Mouse (Mus musculus) spleen, adult 12 weeks (tissue): ENCODE data around the gene Med15.
"Not testable (repeated sequence)": the region's sequence is repeated elsewhere in the genome, so short reads cannot be mapped to it uniquely, and the experiment has no call there.

Experiments used
- DNase-seq: peaks from one replicate; pipeline ENCODE4 v3.0.0; 2022; ENCODE audit warnings: low spot score

Med15 gene

DNA sequence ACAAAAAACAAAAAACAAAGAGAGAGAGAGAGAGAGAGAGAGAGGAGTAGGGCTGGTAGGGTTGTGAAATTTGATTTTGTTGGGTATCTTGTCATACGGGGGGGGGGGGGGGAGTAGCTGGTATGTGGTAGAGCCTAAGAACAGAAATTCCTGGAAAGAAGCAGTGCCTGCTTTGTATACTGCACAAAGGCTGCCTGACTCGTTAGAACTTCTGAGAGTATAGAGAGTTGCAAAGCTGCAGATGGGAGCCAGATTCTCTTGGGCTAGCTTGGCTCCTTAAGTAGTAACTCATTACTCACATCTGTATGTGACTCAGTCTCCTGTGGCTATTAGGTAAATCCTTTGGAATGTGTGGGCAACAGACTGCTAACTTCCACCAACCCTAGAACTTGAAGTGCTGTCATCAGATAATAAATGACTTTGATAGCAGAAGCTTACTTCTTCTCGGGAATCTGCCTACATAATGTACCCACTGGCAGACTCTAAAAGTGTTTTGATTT lies at the start of gene Med15:
Gene Med15, minus strand, starts transcription at position 51 of the 500 bp plus-strand sequence.
- DNase-seq = no peak

DNA sequence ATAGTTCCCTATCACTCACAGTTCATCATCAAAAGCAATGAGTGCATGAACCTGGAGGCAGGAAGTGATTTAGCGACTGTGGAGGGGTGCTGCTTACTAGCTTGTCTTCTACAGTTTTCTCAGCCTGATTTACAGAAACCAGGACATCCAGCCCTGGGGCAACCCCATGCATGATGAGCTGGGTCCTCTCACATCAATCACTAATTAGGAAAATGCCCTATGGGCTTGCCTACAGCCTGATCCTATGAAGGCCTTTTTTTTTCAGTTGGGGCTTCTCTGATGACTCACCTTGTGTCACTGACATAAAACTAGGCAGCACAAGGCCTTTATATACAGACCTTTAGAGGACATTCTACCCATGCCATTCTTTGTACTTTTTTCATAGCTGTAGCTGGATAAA lies 47.0 kb upstream of the Med15 start:
- no peak for DNase-seq

DNA sequence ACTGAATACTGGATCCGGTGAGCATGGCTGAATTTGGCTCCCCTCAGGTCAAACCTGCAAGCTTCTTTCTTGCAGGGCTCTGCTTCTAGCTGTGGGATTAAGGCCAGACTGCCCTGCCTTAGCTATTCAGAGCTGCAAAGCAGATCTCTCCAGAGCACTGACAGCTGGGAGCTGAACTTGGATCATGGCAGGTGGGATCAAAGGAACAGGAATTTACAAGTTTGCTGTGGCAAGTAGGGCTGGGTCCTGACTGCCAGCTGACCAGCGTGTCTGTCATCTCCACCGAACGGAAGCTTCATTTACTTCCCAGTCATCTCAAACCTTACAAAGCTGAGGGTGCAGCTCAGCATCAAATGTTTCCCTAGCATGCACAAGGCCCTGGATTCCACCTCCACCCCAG lies 45.5 kb upstream of the Med15 start:
- DNase-seq = no peak

DNA sequence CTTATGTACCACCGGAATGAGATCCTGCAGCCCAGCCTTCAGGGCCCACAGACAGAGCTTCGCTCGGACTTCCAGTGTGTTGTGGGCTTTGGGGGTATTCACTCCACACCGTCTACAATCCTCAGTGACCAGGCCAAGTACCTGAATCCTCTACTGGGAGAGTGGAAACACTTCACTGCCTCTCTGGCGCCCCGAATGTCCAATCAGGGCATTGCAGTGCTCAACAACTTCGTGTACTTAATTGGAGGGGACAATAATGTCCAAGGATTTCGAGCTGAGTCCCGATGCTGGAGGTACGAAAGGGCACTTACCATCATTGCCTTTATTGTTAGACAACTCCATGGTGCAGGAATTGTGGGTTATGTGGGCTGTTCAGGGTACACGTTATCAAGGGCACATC lies 44.1 kb upstream of the Med15 start:
- DNase-seq = no peak

DNA sequence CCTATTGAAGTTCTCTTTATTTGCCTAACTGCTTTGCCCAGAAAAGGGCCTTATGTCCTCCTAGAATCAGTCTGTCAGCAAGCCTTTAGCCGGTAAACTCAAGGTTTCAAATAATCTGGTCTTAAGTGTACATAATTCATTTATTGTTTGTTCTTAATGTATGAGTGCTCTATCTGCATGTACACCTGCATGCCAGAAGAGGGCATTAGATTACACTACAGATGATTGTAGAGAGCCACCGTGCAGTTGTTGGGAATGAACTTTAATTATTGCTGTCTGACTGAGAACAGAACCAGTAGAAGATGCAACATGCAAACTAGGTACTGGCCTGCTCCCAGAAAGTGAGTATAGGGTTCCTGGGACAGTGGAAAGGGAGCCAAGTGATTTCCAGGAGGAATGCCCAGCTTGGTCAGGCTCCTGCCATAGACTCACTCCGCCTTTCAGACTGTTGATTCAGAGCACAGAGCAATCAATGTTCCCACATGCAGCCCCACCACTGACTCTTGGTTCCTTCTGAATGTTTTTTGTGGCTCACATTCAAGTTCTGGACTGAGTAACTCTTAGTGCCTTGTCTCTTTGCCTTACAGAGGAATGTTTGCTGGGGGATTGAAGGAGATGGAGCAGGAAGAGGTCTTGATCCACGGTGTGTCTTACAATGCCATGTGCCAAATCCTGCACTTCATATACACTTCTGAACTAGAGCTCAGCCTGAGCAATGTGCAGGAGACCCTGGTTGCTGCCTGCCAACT lies 38.6 kb upstream of the Med15 start:
- no peak for DNase-seq

DNA sequence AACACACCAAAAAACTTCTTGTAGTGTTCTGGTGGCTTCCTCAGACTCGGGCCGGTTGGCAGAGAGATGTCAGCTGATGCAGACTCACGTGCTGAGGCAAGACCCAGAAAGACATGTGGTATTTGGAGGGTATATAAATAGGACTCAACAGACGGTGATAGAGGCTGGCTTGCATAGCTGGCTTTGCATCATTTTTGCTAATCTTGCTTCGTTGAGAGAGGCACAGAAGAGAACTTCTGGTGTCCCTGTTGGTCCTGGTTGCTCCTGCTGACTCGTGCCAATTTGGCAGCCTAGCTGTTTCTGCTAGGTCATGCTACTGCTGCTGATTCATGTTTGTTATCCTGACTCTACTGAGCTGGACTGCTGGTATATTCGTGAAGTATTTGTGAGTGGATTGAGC lies 36.1 kb upstream of the Med15 start:
- peak; percentile 6 for DNase-seq

DNA sequence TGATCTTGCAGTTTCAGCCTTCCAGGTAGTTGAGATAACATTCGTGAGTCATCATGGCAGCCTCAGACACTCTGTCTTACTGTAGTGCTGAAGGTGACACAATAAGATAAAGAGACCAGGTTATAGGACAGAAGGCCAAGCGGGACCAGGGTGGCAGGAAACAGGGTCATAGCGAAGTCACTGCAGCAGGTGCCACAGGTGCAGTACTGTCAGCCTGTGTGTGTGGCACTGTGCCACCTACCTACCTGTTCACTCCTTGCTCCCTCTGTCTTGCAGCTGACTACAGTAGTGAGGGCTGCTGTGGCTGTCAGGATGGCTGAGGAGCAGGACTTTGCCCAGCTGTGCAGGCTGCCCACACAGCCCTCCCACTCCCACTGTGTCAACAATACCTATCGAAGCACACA lies 31.4 kb upstream of the Med15 start:
- no peak for DNase-seq

DNA sequence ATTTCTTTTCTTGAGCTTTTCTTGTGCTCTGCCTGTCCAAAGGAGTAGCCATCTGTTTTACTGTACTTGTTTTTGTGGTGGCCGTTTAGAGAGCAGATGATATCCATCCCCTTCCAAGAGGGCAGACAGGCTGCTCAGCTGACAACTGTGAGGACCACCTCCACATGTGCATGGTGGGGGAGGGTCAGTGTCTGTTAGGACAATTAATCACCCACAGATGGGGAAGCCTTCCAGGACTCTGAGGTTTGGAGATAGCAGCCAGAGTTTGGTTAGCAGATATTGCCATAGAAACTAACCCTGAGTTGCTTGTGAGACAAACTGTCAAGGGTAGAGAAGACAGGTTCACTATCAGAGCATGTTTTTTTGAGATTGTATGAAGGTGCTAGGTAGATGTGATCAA lies 28.4 kb upstream of the Med15 start:
- DNase-seq = no peak

DNA sequence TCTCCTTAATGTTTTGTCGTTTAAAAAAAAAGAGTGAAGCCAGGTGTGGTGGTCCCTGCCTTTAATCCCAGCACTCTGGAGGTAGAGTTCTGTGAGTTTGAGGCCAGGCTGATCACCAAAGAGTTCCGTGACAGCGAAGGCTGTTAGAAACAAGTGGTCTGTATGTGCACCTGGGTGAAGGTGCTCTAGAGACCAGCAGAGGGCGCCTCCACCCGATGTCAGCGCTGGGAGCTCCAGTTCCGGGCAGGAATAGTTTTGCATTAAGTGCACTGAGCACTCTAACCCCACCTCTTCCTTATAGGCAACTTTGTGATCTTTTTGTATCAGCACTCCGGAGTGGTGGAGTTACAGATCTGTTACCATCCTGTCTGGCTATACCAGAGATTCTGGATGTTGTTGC lies 28.0 kb upstream of the Med15 start:
- DNase-seq = peak; percentile 30

DNA sequence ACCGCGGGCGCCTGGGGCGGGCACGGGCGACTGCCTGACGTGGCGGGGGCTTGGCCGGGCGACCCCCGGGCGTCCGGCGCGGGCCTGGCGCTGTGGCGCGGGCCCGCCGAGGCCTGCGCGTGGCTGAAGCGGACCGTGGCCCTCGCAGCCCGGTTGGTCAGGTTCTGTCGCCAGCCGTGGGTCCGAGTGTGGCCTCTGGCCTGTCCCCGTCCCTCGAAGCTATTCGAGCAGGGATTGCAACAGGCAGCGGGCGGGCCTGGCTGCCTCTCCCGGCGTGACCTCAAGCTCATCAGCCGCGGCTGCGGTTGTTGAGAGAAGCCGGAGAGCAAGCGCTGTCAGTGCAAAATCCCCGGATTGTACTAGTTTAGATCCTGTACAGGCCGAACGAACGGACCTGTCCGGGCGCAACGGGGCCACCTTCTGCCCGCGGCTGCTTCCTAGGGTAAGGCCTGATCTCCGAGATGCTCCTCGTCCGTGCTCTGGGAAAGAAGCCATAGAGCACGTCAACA lies 27.2 kb upstream of the Med15 start:
- no peak for DNase-seq

DNA sequence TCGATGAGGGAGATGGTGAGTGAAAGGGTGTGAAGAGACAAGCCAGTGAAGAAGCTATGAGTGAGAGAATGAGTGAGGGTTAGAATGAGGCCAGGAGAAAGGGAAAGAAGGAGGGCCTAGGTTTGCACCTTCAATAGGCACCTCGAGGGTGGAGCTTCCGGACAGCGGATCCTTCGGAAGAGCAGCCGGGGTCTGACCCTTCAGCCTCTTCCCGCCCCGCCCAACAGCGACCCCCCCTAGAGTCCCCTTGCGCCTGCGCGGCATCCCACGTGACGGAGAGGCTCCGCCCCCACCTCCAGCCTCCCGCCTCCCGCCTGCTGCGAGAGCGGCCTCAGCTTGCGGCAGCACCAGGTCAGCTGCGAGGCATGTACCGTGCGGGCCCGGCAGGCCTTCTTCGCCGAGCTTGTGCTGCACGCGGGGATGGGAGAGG lies 26.7 kb upstream of the Med15 start, which contains the start of gene Klhl22:
Gene Klhl22, plus strand, starts transcription at position 275 of the 430 bp plus-strand sequence.
- DNase-seq = peak; percentile 69

DNA sequence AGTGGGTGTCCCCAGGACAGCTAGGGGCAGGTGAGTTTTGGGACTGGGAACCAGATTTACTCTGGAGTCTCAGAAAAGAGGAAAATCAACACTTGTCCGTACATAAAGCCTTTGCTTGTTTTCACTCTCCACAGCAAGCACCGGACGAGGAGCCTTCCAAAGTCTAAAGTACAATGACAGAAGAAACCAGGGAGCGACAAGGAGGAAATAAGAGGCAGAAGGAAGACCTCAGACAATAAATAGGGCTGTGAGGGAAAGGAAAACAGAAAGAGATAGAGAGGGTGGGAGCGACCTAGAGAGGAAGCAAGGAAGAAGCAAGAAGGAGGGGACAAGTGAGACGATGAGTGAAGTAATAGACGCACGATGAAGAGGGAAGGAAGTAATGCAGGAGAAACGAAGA lies 26.2 kb upstream of the Med15 start:
- DNase-seq = no peak

DNA sequence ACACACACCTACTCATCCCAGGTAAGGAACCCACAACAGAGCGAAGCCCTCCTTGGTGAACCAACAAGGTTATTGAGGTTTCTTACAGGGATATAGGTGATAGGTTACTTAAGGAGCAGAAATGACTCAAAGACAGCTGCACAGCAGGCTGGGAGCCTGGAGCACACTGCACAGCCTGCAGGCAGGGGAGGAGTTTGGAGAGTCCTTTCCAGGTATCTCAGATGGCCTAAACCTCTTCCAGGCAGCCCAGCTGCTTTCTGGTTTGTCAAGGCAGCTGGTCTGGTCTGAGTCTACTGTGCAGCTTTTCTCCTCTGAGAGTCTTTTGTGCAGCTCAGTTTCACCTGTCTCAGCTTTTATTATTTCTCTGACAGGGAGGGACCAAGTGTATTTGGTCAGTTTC lies 25.1 kb upstream of the Med15 start:
- DNase-seq = no peak

DNA sequence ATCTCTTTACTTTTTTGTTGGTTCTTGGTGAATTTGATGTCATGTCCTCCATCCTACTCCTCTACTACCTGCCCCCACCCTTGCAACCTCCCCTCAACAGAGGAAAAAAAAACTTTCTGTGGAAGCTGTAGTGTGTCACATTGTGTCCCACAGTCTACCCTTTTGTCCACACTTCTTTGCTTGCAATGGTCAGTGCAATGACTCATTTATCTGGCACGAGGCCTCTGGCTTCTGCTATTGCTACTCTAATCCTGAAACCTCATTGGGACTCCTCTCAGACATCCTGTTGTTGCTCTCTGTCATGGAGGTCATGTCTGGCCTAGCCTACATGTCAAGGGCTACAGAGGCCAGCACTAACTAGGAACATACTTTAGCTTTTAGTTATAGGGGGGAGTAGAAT lies 21.0 kb upstream of the Med15 start:
- no peak for DNase-seq

DNA sequence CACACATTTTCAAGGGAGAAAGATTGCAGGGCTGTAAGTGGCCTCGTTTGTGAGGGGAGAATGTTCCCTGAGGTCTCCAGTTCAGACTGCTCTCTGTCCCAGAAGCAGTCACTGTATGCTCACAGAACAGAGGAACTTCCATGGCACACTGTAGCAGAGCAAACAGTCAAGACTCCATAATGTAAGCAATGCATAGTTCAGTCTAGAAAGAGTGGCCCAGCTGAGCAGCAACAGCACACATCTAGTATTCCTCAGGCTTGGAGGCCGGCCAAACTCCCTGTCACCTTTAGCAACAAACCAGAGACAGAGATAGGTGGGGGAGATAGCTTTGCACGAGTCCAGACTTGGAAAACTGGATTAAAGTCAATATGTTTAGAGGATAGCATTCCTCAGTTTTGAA lies 20.3 kb upstream of the Med15 start:
- DNase-seq = no peak

DNA sequence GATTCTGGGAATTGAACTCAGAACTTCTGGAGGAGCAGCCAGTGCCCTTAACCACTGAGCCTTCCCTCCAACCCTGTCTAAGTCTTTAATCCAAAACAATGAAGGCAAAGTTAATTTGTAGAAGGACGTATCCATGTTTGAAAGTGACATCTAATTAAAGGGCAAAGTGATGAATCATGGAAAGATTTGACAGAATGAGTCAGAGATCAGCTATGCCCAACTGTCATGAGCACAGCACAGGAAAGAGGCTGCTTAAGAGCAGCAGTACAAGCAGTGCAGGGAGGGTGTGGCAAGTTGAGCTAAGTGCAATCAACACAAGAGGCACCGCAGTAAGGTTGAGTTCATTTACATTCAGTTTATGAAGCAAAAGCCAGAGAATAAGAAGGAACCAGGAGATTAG lies 12.4 kb upstream of the Med15 start:
- DNase-seq = no peak

DNA sequence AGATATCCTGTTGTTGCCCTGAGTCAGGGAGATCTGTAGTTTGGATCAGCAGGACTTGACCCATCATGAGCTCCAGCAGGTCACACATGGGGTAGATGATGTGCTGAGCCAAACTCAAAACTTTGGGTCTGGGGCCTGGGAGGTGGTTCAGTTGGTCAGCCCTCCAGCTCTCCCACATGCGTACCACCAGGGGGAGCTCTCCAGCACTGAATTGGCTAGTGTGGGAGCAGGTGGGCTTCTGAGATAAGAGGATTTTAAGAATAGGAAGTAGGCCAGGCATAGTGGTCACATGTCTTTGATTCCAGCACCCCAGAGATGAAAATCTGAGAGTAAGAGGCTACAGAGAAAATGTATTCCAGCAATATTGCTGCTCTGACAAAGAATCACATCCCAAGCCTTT lies 11.8 kb upstream of the Med15 start:
- DNase-seq = peak; percentile 19

DNA sequence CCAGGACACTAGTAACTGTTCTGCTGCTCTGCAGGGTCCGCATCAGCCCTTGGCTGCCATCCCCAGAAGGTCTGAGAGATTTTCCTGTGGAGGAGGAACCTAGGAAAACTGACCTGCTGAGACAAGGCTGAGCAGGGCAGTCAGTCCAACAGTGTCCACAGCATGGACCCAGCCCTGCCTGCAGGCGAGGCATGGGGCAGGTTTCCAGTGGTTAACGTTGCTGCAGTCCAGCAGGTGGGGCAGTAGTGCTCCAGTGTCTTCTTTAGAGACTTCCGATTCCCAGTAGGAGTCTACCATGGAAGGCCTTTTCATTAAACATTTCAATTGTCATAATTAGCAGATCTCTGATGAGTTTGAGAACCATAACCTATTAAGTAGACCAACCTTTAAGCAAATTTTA lies 10.6 kb upstream of the Med15 start:
- no peak for DNase-seq

DNA sequence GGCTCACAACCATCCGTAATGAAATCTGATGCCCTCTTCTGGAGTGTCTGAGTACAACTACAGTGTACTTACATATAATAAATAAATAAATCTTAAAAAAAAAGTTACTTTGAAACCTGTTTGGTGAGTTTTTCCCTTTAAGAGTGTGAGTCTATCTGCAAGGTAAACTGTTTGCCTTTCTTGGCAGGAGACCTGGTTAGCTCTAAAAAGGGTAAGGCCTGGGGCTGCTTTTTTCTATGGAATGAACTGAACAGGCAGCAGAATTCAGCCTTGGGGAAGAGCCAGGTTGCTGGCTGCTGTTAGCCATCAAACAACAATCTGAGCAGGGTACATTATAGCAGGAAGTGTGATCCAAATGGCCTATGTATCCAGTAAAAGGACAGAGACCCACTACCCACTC lies 10.1 kb upstream of the Med15 start:
- DNase-seq = no peak

DNA sequence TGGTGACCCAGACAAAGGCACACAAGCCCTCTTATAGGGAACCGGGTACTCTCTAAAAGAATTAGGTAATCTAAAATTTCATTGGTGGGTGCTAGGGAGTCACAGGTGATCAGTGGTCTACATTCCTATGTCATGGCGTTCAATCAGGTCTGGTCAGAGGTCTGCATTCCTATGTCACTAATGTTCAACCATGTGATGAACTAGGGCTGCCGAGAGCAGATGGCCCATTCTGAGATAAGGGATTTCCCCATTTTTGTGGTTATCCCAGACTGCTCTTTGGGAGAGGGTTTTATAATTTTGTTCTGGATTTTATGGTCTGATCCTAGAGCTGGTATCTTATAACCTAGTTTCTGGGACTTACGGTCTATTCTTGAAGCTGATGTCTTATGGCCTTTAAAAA lies 7.4 kb upstream of the Med15 start:
- no peak for DNase-seq

DNA sequence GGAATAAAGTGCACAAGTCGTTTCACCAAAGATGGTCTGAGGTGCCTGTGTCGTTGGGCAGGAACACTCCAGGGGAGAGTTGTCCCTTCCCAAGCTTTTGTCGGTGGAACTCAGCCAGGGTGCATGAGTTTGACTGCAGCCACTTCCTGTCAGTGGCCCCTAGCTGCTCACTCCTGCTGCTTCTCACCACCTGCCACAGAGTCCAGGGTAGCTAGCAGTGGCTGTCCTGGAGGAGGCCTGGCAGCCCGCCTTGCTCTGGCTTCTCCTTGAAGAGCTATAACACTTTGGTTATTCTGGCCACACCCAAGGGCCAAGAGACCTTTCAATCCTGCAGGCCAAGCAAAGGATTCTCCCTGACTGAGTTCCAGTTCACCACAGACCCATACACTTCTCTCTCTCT lies 3.5 kb upstream of the Med15 start:
- no peak for DNase-seq

DNA sequence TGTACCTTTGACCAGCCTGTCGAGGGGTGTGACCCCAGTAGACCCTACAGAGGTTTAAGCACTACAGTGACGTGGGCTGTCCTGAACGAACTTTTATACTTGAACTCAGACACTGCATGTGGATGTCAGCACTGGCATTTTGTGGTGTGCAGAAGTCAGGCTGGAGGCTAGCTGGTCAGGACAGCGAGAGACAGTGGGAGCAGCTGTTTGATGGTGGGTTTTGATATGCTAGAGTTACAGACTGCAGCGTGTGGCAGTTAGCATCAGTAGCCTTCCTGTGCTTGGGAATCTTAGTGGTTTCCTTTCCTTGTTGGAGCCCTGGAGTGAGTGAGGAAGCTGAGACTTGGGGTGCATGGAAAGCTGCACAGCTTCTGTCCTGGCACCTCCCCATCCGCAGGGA lies 2.2 kb upstream of the Med15 start:
- not testable (repeated sequence) for DNase-seq

DNA sequence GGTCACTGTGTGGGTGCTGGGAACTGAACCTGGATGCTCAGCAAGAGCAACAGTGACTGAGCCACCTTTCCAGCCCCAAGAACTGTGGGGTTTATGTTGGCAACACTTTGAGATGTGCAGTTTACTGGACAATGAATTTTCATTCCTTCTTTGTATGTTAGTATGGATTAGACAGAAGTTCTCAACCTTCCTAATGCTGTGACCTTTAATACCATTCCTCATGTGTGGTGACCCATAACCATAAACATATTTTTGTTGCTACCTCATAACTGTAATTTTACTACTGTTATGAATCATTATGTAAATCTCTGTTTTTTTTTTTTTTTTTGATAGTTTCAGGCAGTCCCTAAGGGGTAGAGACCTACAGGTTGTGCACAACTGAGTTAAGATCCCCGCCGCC lies 955 bp upstream of the Med15 start:
- no peak for DNase-seq

DNA sequence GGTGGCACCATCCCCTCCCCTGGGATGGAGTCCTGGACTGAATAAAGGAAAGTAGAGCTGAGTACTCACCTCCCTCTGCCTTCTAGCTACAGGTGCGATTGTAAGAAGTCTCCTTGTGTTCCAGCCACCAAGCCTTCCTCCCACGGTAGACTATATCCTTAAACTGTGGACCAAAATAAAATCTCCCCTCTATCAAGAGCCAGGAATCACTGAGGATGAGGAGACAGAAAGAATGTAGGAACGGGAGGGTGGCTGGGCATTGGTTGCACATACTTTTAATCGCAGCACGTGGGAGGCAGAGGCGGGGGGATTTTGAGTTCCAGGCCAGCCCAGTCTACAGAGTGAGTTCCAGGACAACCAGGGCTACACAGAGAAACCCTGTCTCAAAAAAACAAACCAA lies 260 bp downstream of the Med15 start:
- DNase-seq = no peak
